Mouse (Mus musculus) kidney, adult 11 months (tissue): ENCODE measurements around the gene Agpat4.
"Not testable (repeated sequence)": the region's sequence is repeated elsewhere in the genome, so short reads cannot be mapped to it uniquely, and the experiment has no call there.

Experiments
- DNase-seq: peaks from one replicate; pipeline ENCODE4 v3.0.0; 2022

Gene Agpat4

GRCm38 (mm10) chr17:12118561-12118925, at the start of gene Agpat4:
Gene Agpat4 (plus strand): TSS chr17:12118704.
- DNase-seq, result peak; percentile 11

- no peak for DNase-seq
Observed at GRCm38 (mm10) chr17:12076816-12077215, 41.7 kb upstream of the Agpat4 start.

GRCm38 (mm10) chr17:12080656-12081495, 37.6 kb upstream of the Agpat4 start:
- DNase-seq, result peak; percentile 15

DNA sequence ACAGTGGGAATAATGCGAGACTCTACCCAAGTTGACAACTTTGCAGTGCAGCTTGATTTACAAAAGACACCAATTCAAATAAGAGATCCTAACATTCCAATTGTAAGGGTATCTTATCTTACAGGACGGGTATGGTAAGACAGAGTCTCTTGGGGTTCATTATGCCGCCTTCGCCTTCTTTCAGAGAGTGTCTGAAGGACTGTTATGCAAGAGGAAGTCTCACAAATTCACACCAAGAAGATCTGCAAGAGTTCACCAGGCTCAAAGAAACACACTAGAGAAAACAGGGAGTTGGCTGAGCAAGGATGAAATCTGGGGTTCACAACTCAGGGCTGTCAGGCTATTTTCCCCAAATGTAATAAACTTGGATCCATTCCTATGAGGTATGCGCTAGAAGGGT, 36.3 kb upstream of the Agpat4 start:
- DNase-seq, result no peak

GRCm38 (mm10) chr17:12090261-12090927, 28.1 kb upstream of the Agpat4 start:
- DNase-seq, result no peak

GRCm38 (mm10) chr17:12092901-12093564, 25.5 kb upstream of the Agpat4 start:
- DNase-seq, result no peak

- no peak for DNase-seq
Observed at GRCm38 (mm10) chr17:12094016-12094415, 24.5 kb upstream of the Agpat4 start.

- no peak for DNase-seq
Observed at GRCm38 (mm10) chr17:12094827-12095590, 23.5 kb upstream of the Agpat4 start.

DNA sequence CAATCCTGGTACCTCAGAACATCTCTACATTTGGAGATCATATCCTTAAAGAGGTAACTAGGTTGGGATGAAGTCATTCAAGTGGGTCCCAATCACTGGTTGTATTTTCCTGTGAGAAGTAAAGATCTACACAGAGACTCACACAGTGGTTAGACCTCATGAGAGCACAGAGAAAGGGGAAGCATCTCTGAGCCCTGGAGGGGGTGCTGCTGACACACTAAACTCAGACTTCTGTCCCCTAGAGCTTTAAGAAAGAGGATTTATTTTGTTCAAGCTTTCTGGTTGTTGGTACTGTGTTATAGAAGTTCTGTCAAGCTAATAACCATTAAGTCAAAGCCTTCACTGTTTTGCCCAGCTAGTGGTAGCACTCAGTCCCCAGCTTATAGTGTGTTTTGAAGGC, 19.1 kb upstream of the Agpat4 start:
- no peak for DNase-seq

- no peak for DNase-seq
Observed at GRCm38 (mm10) chr17:12102326-12102725, 16.2 kb upstream of the Agpat4 start.

DNA sequence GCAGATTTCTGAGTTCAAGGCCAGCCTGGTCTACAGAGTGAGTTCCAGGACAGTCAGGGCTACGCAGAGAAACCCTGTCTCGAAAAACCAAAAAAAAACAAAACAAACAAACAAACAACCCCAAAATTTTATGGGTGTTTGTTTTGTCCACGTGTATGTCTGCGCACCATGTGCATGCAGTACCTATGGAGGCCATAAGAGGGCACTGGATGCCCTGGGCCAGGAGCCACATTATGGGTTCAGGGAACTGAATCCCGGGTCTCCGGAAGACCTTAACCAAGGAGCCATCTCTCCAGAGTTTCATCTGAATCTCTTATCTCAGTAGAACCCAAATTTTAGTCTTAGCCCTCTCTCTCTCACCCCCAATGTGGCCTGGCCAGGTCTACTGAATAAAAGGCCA, 14.7 kb upstream of the Agpat4 start:
- no peak for DNase-seq

GRCm38 (mm10) chr17:12104245-12104644, 14.3 kb upstream of the Agpat4 start:
- no peak for DNase-seq

GRCm38 (mm10) chr17:12104690-12105089, 13.8 kb upstream of the Agpat4 start:
- no peak for DNase-seq

DNA sequence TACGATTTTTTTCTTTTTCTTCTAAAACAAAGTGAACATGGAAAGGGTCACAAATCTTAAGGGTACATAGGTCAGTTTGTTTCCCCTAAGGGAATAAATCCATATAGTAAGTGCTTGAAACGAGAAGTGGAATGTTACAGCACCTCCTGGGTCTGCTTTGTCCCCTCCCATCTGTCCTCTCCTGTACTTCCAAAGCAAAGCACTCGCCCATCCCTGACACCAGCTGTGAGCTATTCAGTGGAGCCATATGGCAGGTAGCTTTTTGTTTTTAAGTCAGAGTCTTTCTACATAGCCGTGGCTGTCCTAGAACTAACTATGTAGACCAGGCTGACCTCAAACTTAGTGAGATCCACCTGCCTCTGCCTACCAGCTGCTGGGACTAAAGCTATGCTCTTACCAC, 12.2 kb upstream of the Agpat4 start:
- DNase-seq, result no peak

GRCm38 (mm10) chr17:12113626-12114025, 4.9 kb upstream of the Agpat4 start:
- no peak for DNase-seq

DNA sequence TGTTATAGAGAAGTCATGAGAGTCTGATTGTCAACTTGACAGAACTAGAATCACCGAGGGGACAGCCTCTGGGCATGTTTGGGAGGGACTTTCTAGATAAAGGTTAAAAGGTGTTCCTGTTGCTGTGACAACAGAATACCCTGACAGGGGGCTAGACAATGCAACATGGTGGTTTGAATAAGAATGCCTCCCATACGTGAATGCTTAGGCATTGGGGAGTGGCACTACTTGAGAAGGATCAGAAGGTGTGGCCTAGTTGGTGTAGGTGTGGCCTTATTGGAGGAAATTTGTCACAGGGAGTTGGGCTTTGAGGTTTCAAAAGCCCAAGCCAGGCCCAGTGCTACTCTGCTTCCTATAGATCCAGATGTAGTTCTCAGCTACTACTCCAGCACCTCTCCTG, 3.4 kb upstream of the Agpat4 start:
- DNase-seq, result no peak

GRCm38 (mm10) chr17:12118131-12118530, 373 bp upstream of the Agpat4 start:
- DNase-seq, result peak; percentile 24

GRCm38 (mm10) chr17:12118926-12119641, 580 bp downstream of the Agpat4 start:
- peak; percentile 71 for DNase-seq

- peak; percentile 5 for DNase-seq
Observed at GRCm38 (mm10) chr17:12119675-12120074, 1.2 kb downstream of the Agpat4 start.

GRCm38 (mm10) chr17:12120268-12120667, 1.8 kb downstream of the Agpat4 start:
- DNase-seq, result no peak

DNA sequence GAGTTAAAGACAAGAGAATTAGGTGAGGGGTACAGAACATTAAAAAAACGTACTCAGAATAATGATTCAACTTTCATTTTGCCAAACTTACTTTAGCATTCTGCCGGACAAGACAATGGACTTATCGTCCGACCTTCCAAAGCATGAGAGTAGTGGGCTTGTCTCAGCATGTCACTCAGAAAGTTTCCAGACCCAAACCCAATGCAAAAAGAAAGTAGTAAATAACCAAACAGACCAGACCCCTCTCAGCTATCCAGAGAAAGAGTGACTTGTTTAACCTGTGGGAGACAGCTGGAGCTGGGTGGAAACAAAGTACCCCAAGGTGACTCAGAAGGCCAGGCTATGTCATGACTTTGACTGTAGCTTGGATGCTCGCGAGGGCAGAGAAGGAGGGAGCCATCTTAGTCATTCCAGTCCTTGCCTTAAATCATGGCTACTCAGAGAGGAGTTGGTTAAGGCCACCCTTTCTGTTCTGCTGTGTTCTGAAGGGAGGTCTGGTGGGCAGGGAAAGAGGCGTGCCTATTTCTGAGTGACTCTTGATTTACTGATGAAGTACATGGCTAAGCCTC, 2.8 kb downstream of the Agpat4 start:
- no peak for DNase-seq

- DNase-seq, result not testable (repeated sequence)
Observed at GRCm38 (mm10) chr17:12122262-12122661, 3.8 kb downstream of the Agpat4 start.
